Mouse (Mus musculus) thymus, adult 2 months (tissue): ENCODE measurements at regions not wholly inside any gene's neighbourhood (a gene's known extent, or its start where the extent isn't known, plus 50 kb on each side); places are given as distances from the start of the nearest gene placed in this dataset.

Experiments used
- CTCF ChIP-seq: fragments of 200-500 bp; IDR thresholded peaks from 2 replicates; pipeline ENCODE4 v1.5.1; 2012; ENCODE audit warnings: mild to moderate bottlenecking, control low read depth, low read length, moderate library complexity, borderline replicate concordance; ENCODE audit not compliant: control insufficient read depth, poor library complexity, insufficient read depth; ENCODE audit errors: extremely low read depth
- POLR2A ChIP-seq: fragments of 200-500 bp; IDR thresholded peaks from 2 replicates; pipeline ENCODE4 v1.6.1; 2012; ENCODE audit warnings: mild to moderate bottlenecking, low read length, control low read depth, moderate library complexity; ENCODE audit not compliant: control insufficient read depth, poor library complexity, insufficient read depth; ENCODE audit errors: extremely low read depth

GRCm38 (mm10) chr15:56420681-56421080 lies 1056.7 kb downstream of the Slc22a22 start:
- TF ChIP-seq POLR2A (no peak), CTCF (no peak)
